ENCODE assay signal across 27 mouse cellular contexts in the genomic region with DNA sequence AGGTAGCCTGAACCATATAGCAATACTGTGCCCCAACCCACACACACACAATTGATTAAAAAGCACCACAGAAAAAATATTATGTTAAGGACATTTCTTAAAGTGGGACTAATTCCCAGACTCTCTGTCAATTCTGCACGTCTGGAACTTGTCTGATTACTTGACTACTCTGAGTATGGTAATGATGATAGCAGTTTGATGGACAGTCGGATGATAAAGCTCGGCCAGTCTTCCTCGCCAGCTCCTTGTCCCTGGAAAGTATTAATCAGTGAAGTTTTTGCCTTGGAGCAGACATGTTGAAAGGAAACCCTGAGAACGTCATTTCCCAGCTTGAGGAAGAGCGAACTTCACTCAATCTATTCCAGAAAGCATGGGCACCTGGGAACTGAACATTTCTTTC. TPM values are rescaled to one million over a fixed set of nuclear protein-coding genes. Genes with fewer than 3 reads are reported as not detected.
"Had no signal": no experiment of that assay in that cellular context is flagged by ENCODE, and none has a peak within 500 bp of the region (broad histone marks: within the 10 kb centered on the region; RNA-seq: fewer than 3 reads in every experiment).

No protein-coding gene starts in this region.

- H3K4me3 ChIP-seq: layer of hippocampus, adult 2 months; limb, embryonic 10.5 days; limb, embryonic 13.5 days; liver, embryonic 12.5 days; liver, embryonic 15.5 days; lung, embryonic 15.5 days; megakaryocyte, embryonic 14.5 days; midbrain, embryonic 10.5 days; midbrain, embryonic 13.5 days; myocyte; neural tube, embryonic 13.5 days; stomach, embryonic 15.5 days had no signal

- H3K36me3 ChIP-seq: limb, embryonic 10.5 days; limb, embryonic 13.5 days; liver, embryonic 12.5 days; liver, embryonic 15.5 days; lung, embryonic 15.5 days; midbrain, embryonic 10.5 days; midbrain, embryonic 13.5 days; neural tube, embryonic 13.5 days; stomach, embryonic 15.5 days had no signal

- ATAC-seq: liver, embryonic 12.5 days; midbrain, embryonic 13.5 days; midbrain, embryonic 16.5 days had no signal

- H3K9ac ChIP-seq: limb, embryonic 13.5 days; liver, embryonic 12.5 days; liver, embryonic 15.5 days; lung, embryonic 15.5 days; midbrain, embryonic 13.5 days; neural tube, embryonic 13.5 days; stomach, embryonic 15.5 days had no signal

- H3K4me2 ChIP-seq: limb, embryonic 13.5 days; liver, embryonic 12.5 days; liver, embryonic 15.5 days; lung, embryonic 15.5 days; midbrain, embryonic 13.5 days; neural tube, embryonic 13.5 days; stomach, embryonic 15.5 days had no signal

- H3K27me3 ChIP-seq: limb, embryonic 13.5 days; liver, embryonic 12.5 days; liver, embryonic 15.5 days; lung, embryonic 15.5 days; midbrain, embryonic 13.5 days; neural tube, embryonic 13.5 days; stomach, embryonic 15.5 days had no signal

- H3K27ac ChIP-seq: kidney, postnatal 0 days; layer of hippocampus, adult 2 months; limb, embryonic 10.5 days; liver, embryonic 12.5 days; liver, embryonic 15.5 days; midbrain, embryonic 10.5 days; midbrain, embryonic 13.5 days; neural tube, embryonic 13.5 days; stomach, embryonic 15.5 days had no signal

- H3K4me1 ChIP-seq: liver, embryonic 15.5 days; neural tube, embryonic 13.5 days had no signal

- H3K9me3 ChIP-seq: limb, embryonic 10.5 days; limb, embryonic 13.5 days; liver, embryonic 12.5 days; liver, embryonic 15.5 days; lung, embryonic 15.5 days; megakaryocyte, embryonic 14.5 days; midbrain, embryonic 10.5 days; midbrain, embryonic 13.5 days; neural tube, embryonic 13.5 days; stomach, embryonic 15.5 days had no signal

- DNase-seq: kidney, postnatal 25 days; layer of hippocampus, adult 9-11 months; liver; lung, adult 18-20 months; lung, postnatal 10 days; lung, postnatal 36 days; right cerebral cortex, postnatal 25 days; spleen, adult 18-20 months; thymus, adult 2 months; thymus, postnatal 14 days; thymus, postnatal 4 days had no signal

RNA-seq across cellular contexts. Expression of a gene that starts 34.7 kb away (rescaled TPM):
- total RNA-seq: monocyte, adult 5-6 weeks; neutrophil, adult 5-6 weeks had no signal
